Mouse (Mus musculus) ovary, postnatal 14 days (tissue): Measurements from ENCODE around the gene App.

Experiments used
- DNase-seq: peaks from one replicate; pipeline ENCODE4 v3.0.0; 2022; ENCODE audit warnings: low spot score

Gene App

GRCm38 (mm10) chr16:85173373-85174081 lies at the start of gene App:
TSS of gene App (minus strand) at chr16:85173766.
- DNase-seq = peak; percentile 94

DNA sequence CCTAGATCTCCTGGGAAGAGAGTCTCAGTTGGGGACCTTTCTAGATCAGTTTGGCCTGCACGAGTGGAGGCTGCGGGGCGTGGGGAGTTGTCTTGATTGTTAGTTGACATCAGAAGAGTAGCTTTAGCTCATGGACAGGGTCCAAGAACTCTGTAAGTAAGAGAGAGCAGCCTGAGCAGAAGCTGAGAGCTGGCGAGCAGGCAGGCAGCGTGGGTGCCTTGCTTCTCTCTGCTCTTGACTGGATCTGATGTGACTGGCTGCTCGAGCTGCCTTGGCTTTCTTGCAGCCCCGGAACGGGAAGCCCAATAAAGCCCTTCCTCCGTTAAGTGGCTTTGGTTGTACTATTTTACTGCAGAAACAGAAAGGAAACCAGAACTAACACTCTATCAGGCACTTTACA lies 42.3 kb upstream of the App start:
- no peak for DNase-seq

GRCm38 (mm10) chr16:85215173-85215572 lies 41.6 kb upstream of the App start:
- DNase-seq = no peak

- no peak for DNase-seq
Observed at GRCm38 (mm10) chr16:85195622-85196021, 22.1 kb upstream of the App start.

GRCm38 (mm10) chr16:85195167-85195566 lies 21.6 kb upstream of the App start:
- DNase-seq = no peak

DNA sequence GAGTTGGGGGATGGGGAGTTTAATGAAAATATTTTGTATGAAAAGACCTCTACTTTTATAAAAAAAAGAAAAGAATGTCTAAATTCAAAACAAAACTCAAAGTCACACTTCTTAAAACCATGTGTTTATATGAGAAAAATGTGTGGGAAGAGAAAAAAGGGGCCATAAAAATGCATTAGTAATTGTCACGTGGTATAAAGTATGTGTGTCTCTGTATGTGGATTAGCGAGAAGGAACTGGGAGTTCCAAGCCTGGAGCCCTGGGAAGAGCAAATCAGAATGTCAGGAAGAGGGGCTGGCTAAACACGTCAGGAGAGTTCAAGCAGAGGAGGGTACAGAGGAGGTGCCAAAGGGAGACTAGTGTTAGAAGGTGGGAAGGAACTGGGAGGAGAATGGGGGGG lies 7.9 kb upstream of the App start:
- no peak for DNase-seq

DNA sequence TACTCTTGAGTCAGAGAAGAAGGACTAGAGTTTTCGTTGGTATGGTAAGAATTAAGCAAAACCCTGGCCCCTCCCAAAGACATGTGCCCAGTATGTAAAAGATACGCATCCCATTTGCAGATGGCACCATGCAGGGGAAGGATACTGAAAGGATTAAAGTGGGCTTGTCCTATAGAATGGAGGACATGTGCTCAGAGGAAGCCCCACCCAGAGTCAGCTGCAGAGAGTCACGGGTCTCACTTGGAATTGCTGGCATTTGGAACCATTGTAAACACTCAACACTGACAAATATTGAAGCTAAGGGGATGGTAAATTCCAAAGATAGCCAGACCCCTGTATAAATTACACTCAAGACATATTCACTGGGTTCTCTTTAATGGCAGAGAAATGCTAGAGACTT lies 7.1 kb upstream of the App start:
- no peak for DNase-seq

DNA sequence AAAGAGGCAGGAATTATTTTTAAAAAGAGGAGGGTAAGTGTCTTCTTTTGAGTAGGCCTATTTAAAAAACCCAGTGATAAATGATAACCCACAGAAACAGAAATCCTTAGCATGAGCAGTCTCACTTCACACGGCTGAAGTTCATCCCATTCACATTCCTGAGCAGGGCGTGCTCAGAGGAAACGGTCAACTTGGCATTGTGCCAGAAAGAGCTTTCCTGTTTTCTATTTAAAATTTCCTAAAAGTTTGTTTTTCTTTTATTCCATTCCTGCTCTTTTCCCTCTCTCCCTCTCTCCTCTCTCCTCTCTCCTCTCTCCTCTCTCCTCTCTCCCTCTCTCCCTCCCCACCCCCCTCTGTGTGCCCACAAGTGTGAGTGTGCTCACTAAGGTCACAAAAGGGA lies 3.1 kb upstream of the App start:
- DNase-seq = no peak

GRCm38 (mm10) chr16:85172571-85173372 lies 794 bp downstream of the App start:
- peak; percentile 50 for DNase-seq

DNA sequence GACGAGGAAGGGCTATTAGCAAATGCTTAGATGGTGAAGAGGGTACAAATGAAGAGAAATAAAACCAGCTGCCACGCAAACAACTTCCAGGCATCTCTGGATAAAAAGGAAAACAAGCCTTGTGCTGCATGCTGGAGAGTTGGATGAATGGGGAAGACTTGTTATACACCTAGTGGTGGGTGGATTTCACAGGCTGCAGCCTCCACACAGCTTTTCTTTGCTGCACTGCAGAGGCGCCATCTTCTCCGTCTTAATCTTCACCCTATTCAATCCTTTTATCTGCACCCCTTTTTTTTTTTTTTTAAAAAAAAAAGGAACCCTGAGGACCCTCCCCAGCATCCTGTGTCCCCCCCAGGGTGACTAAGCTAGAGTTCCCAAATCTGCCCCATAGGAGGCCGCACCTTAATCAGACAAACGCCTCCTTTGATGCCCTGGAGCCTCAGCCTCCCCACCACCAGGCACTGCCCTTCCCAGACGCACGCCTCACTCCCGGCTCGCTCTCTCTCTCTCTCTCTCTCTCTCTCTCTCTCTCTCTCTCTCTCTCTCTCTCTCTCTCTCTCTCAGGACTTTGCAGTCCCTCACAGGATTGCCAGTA lies 1.5 kb downstream of the App start:
- DNase-seq = no peak

- DNase-seq = no peak
Observed at GRCm38 (mm10) chr16:85170826-85171510, 2.6 kb downstream of the App start.

DNA sequence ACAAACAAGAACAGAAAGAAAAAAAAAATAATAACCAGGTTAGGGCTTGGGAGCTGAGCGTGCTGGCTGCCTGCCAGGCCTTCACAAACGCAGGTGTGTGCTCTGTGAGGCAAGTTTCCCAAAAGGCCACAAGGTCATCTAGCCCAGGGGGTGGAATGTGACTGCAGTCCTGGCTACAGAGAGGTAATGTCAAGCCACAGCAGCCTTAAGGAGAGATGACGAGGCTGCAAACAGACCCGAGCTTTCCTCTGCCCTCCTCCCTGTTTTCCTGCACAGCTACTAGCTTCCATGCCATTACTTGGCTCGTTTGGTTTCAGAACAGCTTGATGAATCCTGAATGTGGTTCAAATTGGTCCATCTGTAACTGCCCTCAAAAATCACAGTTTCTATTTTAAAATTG lies 4.7 kb downstream of the App start:
- no peak for DNase-seq

DNA sequence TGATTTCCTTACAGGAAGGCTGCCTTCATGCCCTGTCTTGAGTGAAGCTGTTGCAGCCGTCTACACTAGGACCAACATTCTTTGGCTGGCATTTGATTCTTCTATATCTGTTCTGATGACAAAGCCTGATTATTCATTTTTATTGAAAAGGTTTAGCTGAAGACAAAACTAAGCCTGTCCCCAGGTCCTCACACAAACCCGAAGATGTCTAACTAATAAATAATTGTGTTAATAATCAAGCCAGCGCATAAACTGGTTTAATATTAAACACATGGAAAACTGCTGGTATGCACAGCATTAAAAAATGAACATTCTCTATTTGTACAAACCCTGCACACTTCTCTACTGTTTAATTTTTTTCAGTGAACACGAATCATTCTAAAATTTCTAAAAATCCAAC lies 7.4 kb downstream of the App start:
- no peak for DNase-seq

GRCm38 (mm10) chr16:85165631-85166030 lies 7.9 kb downstream of the App start:
- DNase-seq = no peak

DNA sequence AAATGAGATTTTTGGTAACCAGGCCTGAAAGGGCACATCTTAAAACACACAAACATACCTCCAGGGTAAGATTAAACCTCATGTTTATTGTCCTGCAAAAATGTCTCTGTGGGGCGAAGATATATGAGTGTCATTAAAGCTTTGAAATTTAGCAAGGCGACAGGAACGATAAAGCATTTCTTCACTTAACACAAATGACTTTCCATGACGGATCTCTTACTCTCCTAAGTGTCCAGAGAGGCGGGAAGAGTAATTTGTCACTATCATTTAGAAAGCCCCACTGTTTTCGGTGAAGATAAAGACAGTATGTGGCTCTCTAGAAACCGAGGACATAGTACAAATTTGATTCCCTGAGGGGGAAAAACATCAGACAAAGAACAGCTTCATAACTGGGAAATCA lies 8.4 kb downstream of the App start:
- no peak for DNase-seq

GRCm38 (mm10) chr16:85162779-85163178 lies 10.8 kb downstream of the App start:
- DNase-seq = no peak

- no peak for DNase-seq
Observed at GRCm38 (mm10) chr16:85160140-85160539, 13.4 kb downstream of the App start.

DNA sequence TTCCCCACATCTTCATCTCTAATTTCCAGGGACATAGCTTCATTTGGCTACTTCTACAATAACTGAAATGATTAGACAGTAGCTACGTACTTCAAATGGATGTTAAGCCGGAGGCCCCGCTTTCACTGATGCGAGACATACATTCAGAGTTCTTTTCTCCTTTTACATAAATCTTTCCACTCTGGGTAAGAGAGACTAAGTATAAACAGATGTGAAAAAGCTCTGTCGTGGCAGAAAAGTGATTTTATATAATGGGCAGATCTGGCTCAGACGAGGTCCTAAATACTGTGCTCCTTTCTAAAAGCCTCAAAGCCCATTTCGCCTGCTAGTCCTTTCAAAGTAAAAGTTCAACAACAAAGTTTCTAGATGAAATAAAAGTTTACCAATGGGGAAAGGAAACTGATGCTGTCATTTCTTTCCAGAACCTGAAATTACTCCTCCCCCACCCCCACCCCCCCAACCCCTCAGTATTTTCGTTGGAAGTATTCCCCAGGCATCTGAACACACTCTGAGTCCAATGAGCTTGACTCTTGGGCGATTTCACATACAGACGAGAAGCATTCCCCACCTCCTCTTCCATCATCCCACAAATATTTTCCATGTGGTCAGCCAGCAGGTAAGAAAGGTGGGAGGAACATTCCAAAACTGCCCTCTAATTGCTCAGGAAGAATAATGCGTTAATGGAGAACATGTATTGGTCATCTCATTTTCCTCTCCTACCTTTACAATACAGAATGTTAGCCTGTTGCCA lies 15.6 kb downstream of the App start:
- DNase-seq = no peak

- no peak for DNase-seq
Observed at GRCm38 (mm10) chr16:85157156-85157555, 16.4 kb downstream of the App start.

DNA sequence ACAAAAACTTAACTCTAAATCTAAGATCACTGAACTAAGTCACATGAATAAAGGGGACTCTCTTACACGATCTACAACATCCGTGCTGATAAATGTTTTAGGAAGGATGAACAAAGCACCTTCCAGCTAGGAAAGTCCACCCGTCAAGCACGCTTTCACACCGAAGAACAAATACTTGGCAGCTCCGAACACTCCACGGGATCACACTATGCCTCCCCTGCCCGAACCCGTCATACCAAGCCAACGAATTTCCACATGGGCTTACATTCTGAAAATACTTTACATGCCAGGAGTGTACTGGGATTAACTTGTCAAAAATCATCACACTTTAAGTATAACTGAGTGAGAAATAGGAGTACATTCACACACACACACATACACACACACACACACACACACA lies 17.7 kb downstream of the App start:
- DNase-seq = no peak

GRCm38 (mm10) chr16:85152457-85152856 lies 21.1 kb downstream of the App start:
- DNase-seq = no peak

DNA sequence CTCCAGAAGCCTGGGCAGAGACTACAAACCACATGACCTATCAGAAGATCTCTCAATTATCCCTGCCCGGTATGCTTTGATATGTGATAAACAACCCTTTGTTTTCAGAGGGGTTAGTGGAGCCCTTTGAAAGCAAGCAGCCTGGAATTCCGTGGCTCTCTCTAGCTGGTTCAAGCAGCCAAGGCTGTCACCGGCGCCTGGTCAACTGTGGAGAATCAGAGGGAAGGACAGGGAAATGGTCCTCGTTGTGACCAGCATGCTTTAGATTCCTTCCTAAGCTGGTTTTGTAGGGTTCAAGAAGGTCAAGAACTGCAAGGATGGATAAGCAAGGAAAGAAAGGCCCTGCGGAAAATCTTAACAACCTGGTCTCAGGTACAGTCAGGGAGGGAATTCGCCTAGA lies 21.9 kb downstream of the App start:
- no peak for DNase-seq
